Mouse (Mus musculus): ENCODE results near the gene Tfip11. TPM values are rescaled to one million over a fixed set of nuclear protein-coding genes. Genes with fewer than 3 reads are reported as not detected.
"Not testable (repeated sequence)": the region's sequence is repeated elsewhere in the genome, so short reads cannot be mapped to it uniquely, and the experiment has no call there.

The Tfip11 gene
- polyA plus RNA-seq, 1 experiment from 2014 or later = 34.8 TPM

GRCm38 (mm10) chr5:112305842-112306241, 20.3 kb upstream of the Tfip11 start:
- H3K9me3 ChIP-seq = no peaks in the 10 kb centered on the region
- no peak overlapping the region for H3K4me3 ChIP-seq
- H3K4me2 ChIP-seq (replicated peaks) = no peak overlapping the region
- H3K27ac ChIP-seq = no peak overlapping the region
- ATAC-seq (ENCODE audit: low FRiP score, low read depth) = no peak
- H3K36me3 ChIP-seq = peaks cover 51% of the 10 kb centered on the region
- H3K9ac ChIP-seq = no peak overlapping the region
- 77% methylated on average over 5 of the region's 5 CpGs for WGBS
- no peaks in the 10 kb centered on the region for H3K27me3 ChIP-seq
- no peaks in the 10 kb centered on the region for H3K4me1 ChIP-seq

- Histone ChIP-seq H3K4me1 (no peaks in the 10 kb centered on the region), H3K9ac (no peak overlapping the region), H3K27me3 (no peaks in the 10 kb centered on the region), H3K4me3 (no peak overlapping the region), H3K4me2 (replicated peaks) (no peak overlapping the region), H3K9me3 (no peaks in the 10 kb centered on the region), H3K27ac (no peak overlapping the region), H3K36me3 (peaks cover 73% of the 10 kb centered on the region)
- WGBS = 86% methylated on average over 11 of the region's 11 CpGs
- no peak for ATAC-seq (ENCODE audit: low FRiP score, low read depth)
These were observed 12.8 kb upstream of the Tfip11 start for GRCm38 (mm10) chr5:112313222-112313885.

- Histone ChIP-seq H3K4me1 (no peaks in the 10 kb centered on the region), H3K27ac (no peak overlapping the region), H3K9me3 (no peaks in the 10 kb centered on the region), H3K36me3 (peaks cover 43% of the 10 kb centered on the region), H3K27me3 (no peaks in the 10 kb centered on the region), H3K9ac (no peak overlapping the region), H3K4me2 (replicated peaks) (no peak overlapping the region), H3K4me3 (no peak overlapping the region)
- 85% methylated on average over 5 of the region's 5 CpGs for WGBS
- ATAC-seq (ENCODE audit: low FRiP score, low read depth) = no peak
These were observed 9.7 kb upstream of the Tfip11 start for GRCm38 (mm10) chr5:112316468-112316867.

- Histone ChIP-seq H3K4me1 (no peaks in the 10 kb centered on the region), H3K36me3 (peaks cover 37% of the 10 kb centered on the region), H3K9me3 (no peaks in the 10 kb centered on the region), H3K4me2 (replicated peaks) (no peak overlapping the region), H3K9ac (no peak overlapping the region; the same call in 1 of the 2 replicates), H3K27ac (no peak overlapping the region), H3K4me3 (no peak overlapping the region), H3K27me3 (no peaks in the 10 kb centered on the region)
- no peak for ATAC-seq (ENCODE audit: low FRiP score, low read depth)
- 62% methylated on average over 5 of the region's 5 CpGs for WGBS
These were observed 8.8 kb upstream of the Tfip11 start for GRCm38 (mm10) chr5:112317328-112317727.

- H3K4me3 ChIP-seq; H3K4me1 ChIP-seq; H3K27ac ChIP-seq; H3K27me3 ChIP-seq; H3K4me2 ChIP-seq (replicated peaks); ATAC-seq (ENCODE audit: low FRiP score, low read depth); H3K9me3 ChIP-seq; H3K9ac ChIP-seq: not testable (repeated sequence)
- H3K36me3 ChIP-seq = peaks cover 17% of the 10 kb centered on the region
- 58% methylated on average over 2 of the region's 2 CpGs for WGBS
These were observed 6.8 kb upstream of the Tfip11 start for GRCm38 (mm10) chr5:112319343-112319742.

- H3K27me3 ChIP-seq = no peaks in the 10 kb centered on the region
- H3K36me3 ChIP-seq = peaks cover 9% of the 10 kb centered on the region
- H3K4me2 ChIP-seq (replicated peaks) = no peak overlapping the region
- H3K27ac ChIP-seq = no peak overlapping the region
- H3K4me1 ChIP-seq = peaks cover 9% of the 10 kb centered on the region
- no peak for ATAC-seq (ENCODE audit: low FRiP score, low read depth)
- WGBS = 77% methylated on average over 5 of the region's 5 CpGs
- no peaks in the 10 kb centered on the region for H3K9me3 ChIP-seq
- H3K9ac ChIP-seq = no peak overlapping the region
- H3K4me3 ChIP-seq = no peak overlapping the region
These were observed 5.8 kb upstream of the Tfip11 start for GRCm38 (mm10) chr5:112320379-112320778.

GRCm38 (mm10) chr5:112320936-112321335, 5.2 kb upstream of the Tfip11 start:
- Histone ChIP-seq H3K9ac (no peak overlapping the region), H3K4me1 (peaks cover 14% of the 10 kb centered on the region), H3K36me3 (0 out of 2 replicates have a peak, but pooled peaks cover 4% of the 10 kb centered on the region), H3K9me3 (no peaks in the 10 kb centered on the region), H3K27ac (no peak overlapping the region), H3K4me3 (no peak overlapping the region), H3K27me3 (no peaks in the 10 kb centered on the region), H3K4me2 (replicated peaks) (no peak overlapping the region)
- no peak for ATAC-seq (ENCODE audit: low FRiP score, low read depth)
- WGBS = 67% methylated on average over 6 of the region's 6 CpGs

- ATAC-seq (ENCODE audit: low FRiP score, low read depth) = no peak
- no peak overlapping the region for H3K4me3 ChIP-seq
- 76% methylated on average over 4 of the region's 4 CpGs for WGBS
- H3K36me3 ChIP-seq = 0 out of 2 replicates have a peak, but pooled peaks cover under 1% of the 10 kb centered on the region
- no peak overlapping the region for H3K9ac ChIP-seq
- H3K4me2 ChIP-seq (replicated peaks) = no peak overlapping the region
- no peaks in the 10 kb centered on the region for H3K27me3 ChIP-seq
- no peak overlapping the region for H3K27ac ChIP-seq
- H3K9me3 ChIP-seq = no peaks in the 10 kb centered on the region
- H3K4me1 ChIP-seq = peaks cover 14% of the 10 kb centered on the region
These were observed 4.8 kb upstream of the Tfip11 start for GRCm38 (mm10) chr5:112321376-112321775.

GRCm38 (mm10) chr5:112323246-112323645, 2.9 kb upstream of the Tfip11 start:
- no peak for ATAC-seq (ENCODE audit: low FRiP score, low read depth)
- no peak overlapping the region for H3K4me2 ChIP-seq (replicated peaks)
- H3K9ac ChIP-seq = no peak overlapping the region
- H3K36me3 ChIP-seq = peaks cover 9% of the 10 kb centered on the region
- peaks cover 26% of the 10 kb centered on the region for H3K4me1 ChIP-seq
- no peaks in the 10 kb centered on the region for H3K9me3 ChIP-seq
- no peak overlapping the region for H3K27ac ChIP-seq
- no peaks in the 10 kb centered on the region for H3K27me3 ChIP-seq
- H3K4me3 ChIP-seq = no peak overlapping the region
- WGBS = 86% methylated on average over 6 of the region's 6 CpGs

GRCm38 (mm10) chr5:112324637-112325545, 1.3 kb upstream of the Tfip11 start:
- Histone ChIP-seq H3K4me2 (replicated peaks) (peak overlapping the region; percentile 83), H3K27me3 (no peaks in the 10 kb centered on the region), H3K4me1 (peaks cover 26% of the 10 kb centered on the region), H3K9ac (no peak overlapping the region), H3K9me3 (no peaks in the 10 kb centered on the region), H3K36me3 (peaks cover 25% of the 10 kb centered on the region), H3K4me3 (peak overlapping the region; percentile 95), H3K27ac (no peak overlapping the region; the same call in 1 of the 2 replicates)
- 23% methylated on average over 24 of the region's 24 CpGs for WGBS
- ATAC-seq (ENCODE audit: low FRiP score, low read depth) = peak; percentile 48; the same call in 1 of the 2 replicates

GRCm38 (mm10) chr5:112326446-112327009, 370 bp downstream of the Tfip11 start:
- WGBS = under 1% methylated on average over 32 of the region's 33 CpGs
- Histone ChIP-seq H3K4me1 (peaks cover 26% of the 10 kb centered on the region), H3K9ac (peak overlapping the region; percentile 82), H3K27me3 (no peaks in the 10 kb centered on the region), H3K36me3 (peaks cover 41% of the 10 kb centered on the region), H3K27ac (no peak overlapping the region), H3K4me3 (peak overlapping the region; percentile 95), H3K4me2 (replicated peaks) (peak overlapping the region; percentile 83), H3K9me3 (no peaks in the 10 kb centered on the region)
- ATAC-seq (ENCODE audit: low FRiP score, low read depth) = peak; percentile 51

- no peak overlapping the region for H3K9ac ChIP-seq
- no peaks in the 10 kb centered on the region for H3K9me3 ChIP-seq
- peaks cover 26% of the 10 kb centered on the region for H3K4me1 ChIP-seq
- no peaks in the 10 kb centered on the region for H3K27me3 ChIP-seq
- 92% methylated on average over 15 of the region's 15 CpGs for whole genome bisulfite sequencing
- peak overlapping the region; percentile 83; the same call in 1 of the 2 replicates for H3K4me2 ChIP-seq (replicated peaks)
- no peak overlapping the region for H3K27ac ChIP-seq
- 0 out of 2 replicates have a peak overlapping the region, but pooled peaks have one; percentile 95 for H3K4me3 ChIP-seq
- peaks cover 55% of the 10 kb centered on the region for H3K36me3 ChIP-seq
- ATAC-seq (ENCODE audit: low FRiP score, low read depth) = no peak
These were observed 1.7 kb downstream of the Tfip11 start for GRCm38 (mm10) chr5:112327854-112328253.

Data from limb, embryonic 13.5 days (tissue).